Mouse (Mus musculus): Measurements from ENCODE around the gene Aco1. TPM values are rescaled to one million over a fixed set of nuclear protein-coding genes. Genes with fewer than 3 reads are reported as not detected.

Aco1 gene
- polyA plus RNA-seq, 1 experiment from 2014 or later, result 45.9 TPM

GRCm38 (mm10) chr4:40160591-40161434 is 17.9 kb downstream of the Aco1 start:
- Histone ChIP-seq H3K36me3 (peaks cover 16% of the 10 kb centered on the region), H3K4me2 (no peak overlapping the region), H3K4me3 (no peak overlapping the region), H3K27ac (no peak overlapping the region), H3K27me3 (no peaks in the 10 kb centered on the region), H3K9me3 (no peaks in the 10 kb centered on the region), H3K4me1 (replicated peaks) (no peaks in the 10 kb centered on the region), H3K9ac (no peak overlapping the region)
- no peak for ATAC-seq (ENCODE audit: low FRiP score)
- 97% methylated on average over 8 of the region's 8 CpGs for WGBS

GRCm38 (mm10) chr4:40163646-40164045 is 20.8 kb downstream of the Aco1 start:
- Histone ChIP-seq H3K36me3 (peaks cover 42% of the 10 kb centered on the region), H3K27me3 (no peaks in the 10 kb centered on the region)
- WGBS, result 86% methylated on average over 10 of the region's 10 CpGs

GRCm38 (mm10) chr4:40171477-40171876 is 28.6 kb downstream of the Aco1 start:
- no peaks in the 10 kb centered on the region for H3K9me3 ChIP-seq
- H3K4me3 ChIP-seq, result no peak overlapping the region
- 88% methylated on average over 4 of the region's 4 CpGs for WGBS
- 0 out of 2 replicates have a peak, but pooled peaks cover 2% of the 10 kb centered on the region for H3K4me1 ChIP-seq (replicated peaks)
- no peak for ATAC-seq (ENCODE audit: low FRiP score)
- no peak overlapping the region for H3K9ac ChIP-seq
- H3K4me2 ChIP-seq, result no peak overlapping the region
- no peaks in the 10 kb centered on the region for H3K27me3 ChIP-seq
- H3K27ac ChIP-seq, result no peak overlapping the region
- H3K36me3 ChIP-seq, result peaks cover 57% of the 10 kb centered on the region

More at GRCm38 (mm10) chr4:40163646-40164045, 20.8 kb downstream of the Aco1 start:
- Histone ChIP-seq H3K4me1 (replicated peaks) (no peaks in the 10 kb centered on the region), H3K9ac (no peak overlapping the region), H3K27ac (no peak overlapping the region), H3K4me3 (no peak overlapping the region), H3K4me2 (no peak overlapping the region), H3K9me3 (no peaks in the 10 kb centered on the region)
- no peak for ATAC-seq (ENCODE audit: low FRiP score)

GRCm38 (mm10) chr4:40172336-40172735 is 29.5 kb downstream of the Aco1 start:
- Histone ChIP-seq H3K4me2 (no peak overlapping the region), H3K27ac (no peak overlapping the region), H3K4me1 (replicated peaks) (0 out of 2 replicates have a peak, but pooled peaks cover 2% of the 10 kb centered on the region), H3K27me3 (no peaks in the 10 kb centered on the region), H3K4me3 (no peak overlapping the region), H3K9ac (no peak overlapping the region), H3K9me3 (no peaks in the 10 kb centered on the region), H3K36me3 (peaks cover 51% of the 10 kb centered on the region)
- no peak for ATAC-seq (ENCODE audit: low FRiP score)
- 92% methylated on average over 2 of the region's 2 CpGs for WGBS

GRCm38 (mm10) chr4:40174321-40174720 is 31.4 kb downstream of the Aco1 start:
- no peaks in the 10 kb centered on the region for H3K27me3 ChIP-seq
- H3K4me1 ChIP-seq (replicated peaks), result 0 out of 2 replicates have a peak, but pooled peaks cover 2% of the 10 kb centered on the region
- no peak overlapping the region for H3K4me3 ChIP-seq
- H3K9me3 ChIP-seq, result no peaks in the 10 kb centered on the region
- WGBS, result 78% methylated on average over 4 of the region's 4 CpGs
- H3K36me3 ChIP-seq, result peaks cover 55% of the 10 kb centered on the region
- ATAC-seq (ENCODE audit: low FRiP score), result no peak
- no peak overlapping the region for H3K4me2 ChIP-seq
- H3K9ac ChIP-seq, result peak overlapping the region; percentile 53
- H3K27ac ChIP-seq, result no peak overlapping the region

GRCm38 (mm10) chr4:40178584-40178983 is 35.7 kb downstream of the Aco1 start:
- Histone ChIP-seq H3K4me1 (replicated peaks) (0 out of 2 replicates have a peak, but pooled peaks cover 2% of the 10 kb centered on the region), H3K9ac (no peak overlapping the region), H3K9me3 (no peaks in the 10 kb centered on the region), H3K4me3 (no peak overlapping the region), H3K27ac (no peak overlapping the region), H3K4me2 (no peak overlapping the region), H3K27me3 (no peaks in the 10 kb centered on the region), H3K36me3 (peaks cover 74% of the 10 kb centered on the region)
- 93% methylated on average over 17 of the region's 17 CpGs for WGBS
- ATAC-seq (ENCODE audit: low FRiP score), result no peak

GRCm38 (mm10) chr4:40180046-40180445 is 37.2 kb downstream of the Aco1 start:
- Histone ChIP-seq H3K9me3 (no peaks in the 10 kb centered on the region), H3K36me3 (peaks cover 87% of the 10 kb centered on the region), H3K4me1 (replicated peaks) (no peaks in the 10 kb centered on the region), H3K27ac (no peak overlapping the region), H3K4me2 (no peak overlapping the region), H3K4me3 (no peak overlapping the region), H3K9ac (no peak overlapping the region), H3K27me3 (no peaks in the 10 kb centered on the region)
- WGBS, result 95% methylated on average over 6 of the region's 6 CpGs
- ATAC-seq (ENCODE audit: low FRiP score), result no peak

GRCm38 (mm10) chr4:40181681-40182080 is 38.8 kb downstream of the Aco1 start:
- H3K27me3 ChIP-seq, result no peaks in the 10 kb centered on the region
- 96% methylated on average over 8 of the region's 8 CpGs for WGBS

GRCm38 (mm10) chr4:40182651-40183320 is 39.9 kb downstream of the Aco1 start:
- Histone ChIP-seq H3K4me1 (replicated peaks) (no peaks in the 10 kb centered on the region), H3K9me3 (no peaks in the 10 kb centered on the region), H3K4me3 (no peak overlapping the region), H3K36me3 (peaks cover 94% of the 10 kb centered on the region), H3K9ac (no peak overlapping the region), H3K27me3 (no peaks in the 10 kb centered on the region), H3K4me2 (no peak overlapping the region), H3K27ac (no peak overlapping the region)
- WGBS, result 40% methylated on average over 14 of the region's 14 CpGs
- peak; percentile 61; the same call in 1 of the 2 replicates for ATAC-seq (ENCODE audit: low FRiP score)

More at GRCm38 (mm10) chr4:40181681-40182080, 38.8 kb downstream of the Aco1 start:
- Histone ChIP-seq H3K4me3 (no peak overlapping the region), H3K4me1 (replicated peaks) (no peaks in the 10 kb centered on the region), H3K4me2 (no peak overlapping the region), H3K9ac (no peak overlapping the region), H3K36me3 (peaks cover 88% of the 10 kb centered on the region), H3K27ac (no peak overlapping the region), H3K9me3 (no peaks in the 10 kb centered on the region)
- ATAC-seq (ENCODE audit: low FRiP score), result no peak

- Histone ChIP-seq H3K27me3 (no peaks in the 10 kb centered on the region), H3K36me3 (peaks cover 94% of the 10 kb centered on the region), H3K4me1 (replicated peaks) (no peaks in the 10 kb centered on the region), H3K9me3 (no peaks in the 10 kb centered on the region), H3K9ac (no peak overlapping the region), H3K4me2 (no peak overlapping the region), H3K27ac (no peak overlapping the region), H3K4me3 (no peak overlapping the region)
- ATAC-seq (ENCODE audit: low FRiP score), result no peak
- WGBS, result 95% methylated on average over 6 of the region's 6 CpGs
Observed at GRCm38 (mm10) chr4:40183781-40184180, 40.9 kb downstream of the Aco1 start.

GRCm38 (mm10) chr4:40184470-40184869 is 41.6 kb downstream of the Aco1 start:
- 88% methylated on average over 5 of the region's 5 CpGs for WGBS
- no peak for ATAC-seq (ENCODE audit: low FRiP score)
- no peak overlapping the region for H3K9ac ChIP-seq

GRCm38 (mm10) chr4:40187956-40188355 is 45.1 kb downstream of the Aco1 start:
- WGBS, result 96% methylated on average over 7 of the region's 7 CpGs
- Histone ChIP-seq H3K4me1 (replicated peaks) (no peaks in the 10 kb centered on the region), H3K4me3 (no peak overlapping the region), H3K36me3 (peaks cover 91% of the 10 kb centered on the region), H3K27me3 (no peaks in the 10 kb centered on the region), H3K9me3 (no peaks in the 10 kb centered on the region), H3K9ac (no peak overlapping the region), H3K27ac (no peak overlapping the region), H3K4me2 (no peak overlapping the region)
- ATAC-seq (ENCODE audit: low FRiP score), result no peak

More at GRCm38 (mm10) chr4:40184470-40184869, 41.6 kb downstream of the Aco1 start:
- no peaks in the 10 kb centered on the region for H3K4me1 ChIP-seq (replicated peaks)
- no peaks in the 10 kb centered on the region for H3K9me3 ChIP-seq
- no peak overlapping the region for H3K27ac ChIP-seq
- H3K4me3 ChIP-seq, result no peak overlapping the region
- no peak overlapping the region for H3K4me2 ChIP-seq
- no peaks in the 10 kb centered on the region for H3K27me3 ChIP-seq
- peaks cover 95% of the 10 kb centered on the region for H3K36me3 ChIP-seq

All from hindbrain, embryonic 13.5 days (tissue).